Mouse (Mus musculus): Measurements from ENCODE around the gene Frmd4a. TPM values are rescaled to one million over a fixed set of nuclear protein-coding genes. Genes with fewer than 3 reads are reported as not detected.
A peak's percentile ranks its signal among the peaks of the same experiment; 100 is the strongest.
"Not testable (repeated sequence)": the region's sequence is repeated elsewhere in the genome, so short reads cannot be mapped to it uniquely, and the experiment has no call there.

Gene Frmd4a
- total RNA-seq, 4 experiments from 2014 or later: 10.3 to 20.8 (median 15.6) TPM

- no peak for DNase-seq
Measured at GRCm38 (mm10) chr2:4222497-4222828, 204.9 kb downstream of the Frmd4a start.

DNA sequence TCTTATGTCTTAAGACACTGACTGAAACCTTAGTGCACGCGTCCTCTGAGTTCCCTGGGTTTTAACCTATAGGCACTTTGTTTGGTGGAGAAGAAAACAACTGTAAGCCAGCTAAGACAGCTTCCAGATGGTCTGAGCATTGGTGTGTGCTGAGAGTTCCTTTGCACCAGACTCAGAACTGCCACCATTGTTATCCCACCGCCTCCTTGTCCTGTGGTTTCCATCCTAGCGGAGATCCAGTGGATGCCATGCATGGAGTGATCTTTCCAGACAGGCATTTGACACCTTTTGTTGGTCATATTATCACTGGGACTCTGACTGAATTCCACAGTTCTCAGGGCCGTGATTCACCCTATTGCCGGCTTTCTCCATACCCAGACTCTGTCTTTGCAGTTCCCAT is 205.8 kb downstream of the Frmd4a start:
- no peak for DNase-seq

- DNase-seq: no peak
Measured at GRCm38 (mm10) chr2:4226941-4227558, 209.5 kb downstream of the Frmd4a start.

DNA sequence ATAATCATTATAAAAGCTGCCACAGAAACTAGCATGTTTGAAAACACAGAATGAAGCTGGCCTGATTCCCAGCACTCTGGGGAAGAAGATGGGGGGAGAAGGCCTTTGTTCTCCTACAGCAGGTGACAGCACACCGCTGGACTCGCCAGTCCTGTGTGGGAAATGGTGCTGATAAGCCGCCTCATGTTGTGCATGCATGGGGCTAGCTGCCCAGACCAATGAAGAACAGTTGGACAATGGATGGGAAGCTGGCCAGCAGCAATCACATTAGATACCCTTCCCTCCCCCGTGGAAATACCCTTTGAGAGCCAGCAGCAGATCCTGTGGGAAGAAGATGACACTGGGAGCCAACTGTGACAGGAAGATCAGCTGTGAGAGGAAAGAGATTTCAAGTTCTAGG is 210.0 kb downstream of the Frmd4a start:
- peak; percentile 4 for DNase-seq

DNA sequence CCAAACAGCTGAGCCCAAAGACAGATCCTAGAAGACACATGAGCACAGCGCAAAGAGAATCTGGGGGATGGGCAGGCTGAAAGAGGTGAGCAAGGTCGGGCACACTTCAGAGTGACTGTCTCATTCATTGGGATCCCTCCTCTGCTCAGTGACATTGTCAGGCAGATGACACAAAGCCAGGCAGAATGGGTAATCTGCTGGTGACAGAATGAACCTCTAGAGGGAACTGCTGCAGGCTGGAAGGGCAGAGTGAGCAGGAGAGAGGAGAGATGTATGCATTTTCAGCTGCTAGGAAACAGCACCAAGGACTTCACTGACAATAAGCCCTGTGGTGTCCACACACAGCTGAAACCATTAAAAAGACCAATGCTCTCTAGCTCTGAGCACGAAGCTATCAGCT is 211.0 kb downstream of the Frmd4a start:
- no peak for DNase-seq

- no peak for DNase-seq
Measured at GRCm38 (mm10) chr2:4232335-4232734, 214.8 kb downstream of the Frmd4a start.

DNA sequence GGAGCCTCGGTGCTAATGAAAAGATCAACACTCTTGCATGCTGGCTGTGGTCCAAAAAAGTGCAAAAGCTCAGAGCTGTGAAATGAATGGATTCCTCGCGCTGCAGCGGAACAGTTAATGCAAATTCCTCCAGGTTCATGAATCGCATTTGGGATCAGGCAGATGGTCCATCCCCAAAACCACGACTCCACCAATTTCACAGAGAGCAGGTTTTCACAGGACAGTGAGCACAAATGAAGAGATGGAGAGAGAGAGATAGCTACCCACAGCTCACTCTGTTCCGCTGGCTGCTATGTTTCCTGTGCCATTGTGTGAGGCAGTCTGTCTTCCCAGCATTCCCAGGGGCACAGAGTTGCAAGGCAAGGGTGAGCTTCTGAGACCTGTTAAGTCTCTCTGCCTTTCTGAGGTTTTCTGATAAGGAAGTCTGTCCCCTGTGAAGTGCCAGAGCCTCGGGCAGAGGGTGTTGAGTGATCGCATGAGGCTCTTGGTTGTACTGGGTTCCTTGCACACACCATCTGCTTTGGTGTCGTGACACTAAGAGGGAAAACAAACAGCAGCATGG is 215.3 kb downstream of the Frmd4a start:
- no peak for DNase-seq

GRCm38 (mm10) chr2:4237686-4238085 is 220.2 kb downstream of the Frmd4a start:
- no peak for DNase-seq

GRCm38 (mm10) chr2:4249723-4250122 is 232.2 kb downstream of the Frmd4a start:
- no peak for DNase-seq

DNA sequence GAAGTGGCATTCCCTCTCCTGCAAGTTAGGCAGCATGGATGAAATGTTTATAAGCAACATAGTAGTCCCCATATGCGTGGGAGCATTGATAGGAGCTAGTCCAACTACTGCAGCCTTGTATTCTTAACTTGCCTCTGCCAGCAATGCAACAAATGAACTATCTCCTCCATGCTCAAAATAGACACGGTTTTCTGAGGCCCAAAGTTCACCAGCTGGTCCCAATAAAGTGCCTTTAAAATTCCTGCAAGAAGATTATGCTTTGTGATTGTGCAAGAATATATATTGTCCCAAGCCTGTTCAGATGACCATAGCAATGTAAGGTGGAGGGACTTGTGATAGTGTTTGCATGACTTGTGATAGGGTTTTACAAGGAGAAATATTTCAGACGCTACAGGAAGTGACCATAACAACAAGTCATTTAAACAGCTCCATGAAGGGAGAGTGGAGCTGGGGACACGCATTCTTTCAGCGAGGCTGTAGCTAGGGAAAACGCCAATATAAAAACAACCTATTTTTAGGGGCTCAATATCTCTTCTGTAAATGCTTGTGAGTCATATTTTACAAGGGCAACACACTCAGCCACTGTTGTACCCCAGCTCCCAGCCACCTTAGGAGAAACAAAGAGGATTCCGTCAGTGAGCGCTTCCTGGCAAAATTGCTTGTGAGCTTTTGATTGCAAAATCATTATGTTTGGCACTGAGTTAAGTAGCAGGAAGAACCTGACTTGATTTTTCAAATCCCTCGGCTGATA is 235.2 kb downstream of the Frmd4a start:
- no peak for DNase-seq

DNA sequence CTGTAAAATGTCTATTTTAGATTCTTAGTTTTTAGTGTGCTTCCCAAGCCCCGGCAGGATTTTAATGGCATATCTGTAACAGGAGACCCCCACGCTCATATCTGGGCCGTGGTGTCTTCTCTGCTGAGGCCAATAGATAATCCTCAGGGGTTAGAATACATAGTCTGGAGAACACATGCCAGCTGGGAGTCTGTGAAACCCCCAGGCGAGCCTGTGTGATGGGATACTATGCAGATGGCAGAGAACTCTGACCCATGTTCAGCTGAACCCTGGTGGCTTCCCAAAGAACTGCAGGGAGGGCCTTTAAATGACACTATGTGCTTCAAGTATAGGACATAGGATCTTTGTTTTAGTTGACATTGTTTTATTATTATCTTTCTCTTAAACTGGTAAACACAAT is 235.8 kb downstream of the Frmd4a start:
- DNase-seq: no peak

GRCm38 (mm10) chr2:4254083-4254482 is 236.6 kb downstream of the Frmd4a start:
- no peak for DNase-seq

DNA sequence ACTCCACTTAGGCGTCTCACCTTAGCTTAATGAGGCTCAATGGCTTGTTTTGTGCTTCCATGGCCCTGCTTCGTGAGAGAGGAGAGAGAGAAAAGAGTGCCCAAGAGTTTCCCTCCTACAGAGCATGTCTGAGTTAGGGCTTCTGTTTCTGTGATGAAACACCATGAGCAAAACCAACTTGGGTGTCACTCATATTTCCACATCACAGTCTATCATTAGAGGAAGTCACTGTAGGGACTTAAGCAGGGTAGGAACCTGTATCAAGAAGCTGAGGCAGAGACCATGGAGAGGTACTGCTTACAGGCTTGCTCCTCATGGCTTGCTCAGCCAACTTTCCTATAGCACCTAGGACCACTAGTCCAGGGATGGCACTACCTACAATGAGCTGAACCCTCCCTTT is 238.7 kb downstream of the Frmd4a start:
- DNase-seq: no peak

- no peak for DNase-seq
Measured at GRCm38 (mm10) chr2:4257604-4258003, 240.1 kb downstream of the Frmd4a start.

- not testable (repeated sequence) for DNase-seq
Measured at GRCm38 (mm10) chr2:4258803-4259202, 241.3 kb downstream of the Frmd4a start.

DNA sequence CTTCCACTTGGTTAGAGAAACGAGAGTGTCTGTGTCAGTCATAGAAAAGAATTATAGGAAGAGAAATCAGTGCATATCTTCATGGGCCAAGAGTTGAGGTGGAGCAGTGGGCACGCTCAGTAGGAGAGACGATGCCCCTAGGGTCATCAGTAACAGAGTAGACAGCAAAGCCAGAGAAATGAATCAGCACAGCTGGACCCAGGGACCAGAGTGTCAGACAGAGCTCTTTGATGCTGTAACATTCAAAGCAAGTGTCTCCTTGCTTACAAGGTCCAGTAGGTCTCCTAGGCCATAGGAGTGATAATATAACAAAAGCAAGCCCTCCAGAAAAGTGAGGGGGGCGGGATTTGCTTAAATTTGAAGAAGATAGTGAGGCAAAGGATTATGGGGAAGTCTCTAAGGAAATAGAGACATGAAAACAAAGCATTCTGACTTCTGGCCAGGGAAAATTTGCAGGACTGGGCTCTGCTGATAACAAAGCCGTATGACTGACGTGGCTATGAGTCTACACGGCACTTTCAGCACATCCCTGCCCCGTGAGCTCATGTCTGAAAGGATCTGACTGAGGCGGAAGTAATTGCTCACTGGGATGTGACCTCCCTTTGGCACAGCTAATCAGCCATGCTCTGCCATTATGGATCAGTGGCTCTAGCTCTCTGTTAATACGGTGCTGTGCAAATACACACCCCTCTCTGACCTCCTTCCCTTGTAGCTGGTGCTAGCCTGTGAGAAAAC is 243.0 kb downstream of the Frmd4a start:
- peak; percentile 42 for DNase-seq

GRCm38 (mm10) chr2:4262667-4263066 is 245.2 kb downstream of the Frmd4a start:
- DNase-seq: no peak

DNA sequence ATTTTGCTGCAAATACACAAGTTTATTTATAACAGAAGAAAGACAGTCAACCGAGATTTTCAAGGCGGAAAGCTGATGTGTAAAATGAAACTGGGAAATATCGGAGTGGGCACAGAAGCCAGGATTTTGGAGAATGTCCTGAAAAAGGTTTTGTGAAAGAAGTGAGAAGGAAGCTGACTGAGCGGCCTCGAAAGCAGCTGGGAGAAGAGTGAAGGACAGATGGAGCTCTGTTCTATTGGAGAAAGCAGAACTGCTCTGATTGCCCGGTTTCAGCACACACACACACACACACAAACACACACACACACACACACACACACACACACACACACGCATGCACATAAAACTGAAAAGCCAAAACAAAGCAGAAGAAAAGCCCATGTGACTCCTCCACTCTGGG is 249.9 kb downstream of the Frmd4a start:
- DNase-seq: no peak

GRCm38 (mm10) chr2:4282777-4283176 is 265.3 kb downstream of the Frmd4a start:
- no peak for DNase-seq

GRCm38 (mm10) chr2:4285693-4286291 is 268.3 kb downstream of the Frmd4a start:
- no peak for DNase-seq

GRCm38 (mm10) chr2:4286390-4286901 is 268.9 kb downstream of the Frmd4a start:
- no peak for DNase-seq

DNA sequence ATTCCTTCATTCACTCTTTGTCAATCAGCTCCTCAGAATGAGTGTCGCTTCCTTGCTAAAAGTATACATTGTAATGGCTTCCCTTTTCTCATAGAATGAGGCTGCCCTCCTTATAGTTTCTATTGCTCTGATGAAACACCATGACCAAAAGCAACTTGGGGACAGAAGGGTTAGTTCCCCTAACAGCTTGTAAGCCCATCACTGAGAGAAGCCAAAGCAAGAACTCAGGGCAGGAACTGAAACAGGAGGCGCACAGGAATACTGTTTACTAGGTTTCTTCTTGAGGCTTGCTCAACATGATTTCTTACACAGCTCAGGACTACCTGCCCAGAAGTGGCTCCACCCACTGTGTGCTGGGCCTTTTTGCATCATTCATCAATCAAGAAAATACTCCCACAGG is 273.0 kb downstream of the Frmd4a start:
- DNase-seq: no peak

GRCm38 (mm10) chr2:4291100-4291499 is 273.6 kb downstream of the Frmd4a start:
- no peak for DNase-seq

Measured in adrenal gland, adult 8-10 months (tissue).